Mouse (Mus musculus) C2C12 (cell line): ENCODE results near the gene Crtc2.

Source experiments
- CEBPB ChIP-seq: IDR thresholded peaks from one replicate; pipeline ENCODE4 v1.6.1; 2011; ENCODE audit warnings: low read depth, mild to moderate bottlenecking, control low read depth, moderate library complexity
- CTCF ChIP-seq: IDR thresholded peaks from one replicate; pipeline ENCODE4 v1.5.1; 2011; ENCODE audit not compliant: control insufficient read depth, insufficient read depth, insufficient read length
- MAX ChIP-seq: IDR thresholded peaks from one replicate; pipeline ENCODE4 v1.6.1; 2011; ENCODE audit warnings: mild to moderate bottlenecking, control low read depth
- USF1 ChIP-seq: IDR thresholded peaks from one replicate; pipeline ENCODE4 v1.6.1; 2011; ENCODE audit warnings: low read depth, mild to moderate bottlenecking, control low read depth, moderate library complexity

- TF ChIP-seq MAX (no peak), CTCF (no peak), USF1 (no peak), CEBPB (no peak)
These were observed 16.8 kb downstream of the Crtc2 start for GRCm38 (mm10) chr3:90270784-90271183.
